Mouse (Mus musculus) spleen, adult 2 months (tissue): ENCODE data around the gene Arhgap45.

Source experiments
- CTCF ChIP-seq: fragments of 200-500 bp; IDR thresholded peaks from 2 replicates; pipeline ENCODE4 v1.5.1; 2011; ENCODE audit warnings: mild to moderate bottlenecking, inconsistent platforms; ENCODE audit not compliant: insufficient read depth, insufficient read length, insufficient replicate concordance; ENCODE audit errors: extremely low read depth
- POLR2A ChIP-seq: fragments of 200-500 bp; IDR thresholded peaks from 2 replicates; pipeline ENCODE4 v1.6.1; 2011; ENCODE audit warnings: low read depth, low read length, inconsistent platforms

DNA sequence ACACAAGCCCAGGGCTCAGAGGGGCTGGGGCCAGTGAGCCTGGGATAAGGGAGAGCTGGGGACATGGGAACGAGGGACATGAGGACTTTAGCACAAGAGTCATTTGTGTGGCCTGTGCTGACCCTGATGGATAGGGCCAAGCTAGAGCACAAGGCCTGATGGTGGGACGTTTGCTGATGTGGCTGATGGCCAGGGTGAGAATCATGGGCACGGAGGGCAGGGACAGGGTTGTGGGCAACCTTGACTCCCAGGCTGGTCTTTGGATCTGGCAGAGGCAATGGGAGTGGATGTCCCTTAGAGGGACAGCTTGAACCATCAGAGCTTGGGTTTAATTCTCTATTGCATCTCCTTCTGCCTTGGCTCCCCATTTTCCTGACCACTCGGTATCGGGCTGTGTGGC lies 60.9 kb downstream of the Arhgap45 start:
- TF ChIP-seq CTCF (no peak), POLR2A (no peak)
